Mouse (Mus musculus): ENCODE measurements around the gene Fars2.

- no peak for TF ChIP-seq CTCF (IDR thresholded peaks at IDR 0.05; ENCODE audit: extremely low read depth, insufficient read length, insufficient replicate concordance, low read depth, low read length)
- TF ChIP-seq POLR2A (IDR thresholded peaks at IDR 0.05; ENCODE audit: low read depth, low read length) = no peak
These were observed 616.9 kb downstream of the Fars2 start for GRCm38 (mm10) chr13:36733989-36734690.

Data from small intestine, adult 2 months (tissue).